Mouse (Mus musculus) cerebellum, adult 2 months (tissue): ENCODE results near the gene Olfr1016.

Experiments used
- CTCF ChIP-seq: fragments of 200-500 bp; IDR thresholded peaks from 2 replicates; pipeline ENCODE4 v1.5.1; 2011; ENCODE audit warnings: low read depth, mild to moderate bottlenecking, control low read depth, low read length, moderate library complexity, borderline replicate concordance; ENCODE audit not compliant: insufficient read depth
- POLR2A ChIP-seq: fragments of 200-500 bp; IDR thresholded peaks from 2 replicates; pipeline ENCODE4 v1.6.1; 2011; ENCODE audit warnings: low read length, control low read depth, borderline replicate concordance; ENCODE audit not compliant: insufficient read depth

GRCm38 (mm10) chr2:85804501-85804900, 2.2 kb upstream of the Olfr1016 start:
- TF ChIP-seq CTCF (no peak), POLR2A (no peak)
